Mouse (Mus musculus): ENCODE measurements at regions not wholly inside any gene's neighbourhood (a gene's known extent, or its start where the extent isn't known, plus 50 kb on each side); places are given as distances from the start of the nearest gene placed in this dataset.

GRCm38 (mm10) chr6:93031812-93032330, 88.6 kb upstream of the Adamts9 start:
- DNase-seq (ENCODE audit: low spot score in 2 of 2) = no peak

DNA sequence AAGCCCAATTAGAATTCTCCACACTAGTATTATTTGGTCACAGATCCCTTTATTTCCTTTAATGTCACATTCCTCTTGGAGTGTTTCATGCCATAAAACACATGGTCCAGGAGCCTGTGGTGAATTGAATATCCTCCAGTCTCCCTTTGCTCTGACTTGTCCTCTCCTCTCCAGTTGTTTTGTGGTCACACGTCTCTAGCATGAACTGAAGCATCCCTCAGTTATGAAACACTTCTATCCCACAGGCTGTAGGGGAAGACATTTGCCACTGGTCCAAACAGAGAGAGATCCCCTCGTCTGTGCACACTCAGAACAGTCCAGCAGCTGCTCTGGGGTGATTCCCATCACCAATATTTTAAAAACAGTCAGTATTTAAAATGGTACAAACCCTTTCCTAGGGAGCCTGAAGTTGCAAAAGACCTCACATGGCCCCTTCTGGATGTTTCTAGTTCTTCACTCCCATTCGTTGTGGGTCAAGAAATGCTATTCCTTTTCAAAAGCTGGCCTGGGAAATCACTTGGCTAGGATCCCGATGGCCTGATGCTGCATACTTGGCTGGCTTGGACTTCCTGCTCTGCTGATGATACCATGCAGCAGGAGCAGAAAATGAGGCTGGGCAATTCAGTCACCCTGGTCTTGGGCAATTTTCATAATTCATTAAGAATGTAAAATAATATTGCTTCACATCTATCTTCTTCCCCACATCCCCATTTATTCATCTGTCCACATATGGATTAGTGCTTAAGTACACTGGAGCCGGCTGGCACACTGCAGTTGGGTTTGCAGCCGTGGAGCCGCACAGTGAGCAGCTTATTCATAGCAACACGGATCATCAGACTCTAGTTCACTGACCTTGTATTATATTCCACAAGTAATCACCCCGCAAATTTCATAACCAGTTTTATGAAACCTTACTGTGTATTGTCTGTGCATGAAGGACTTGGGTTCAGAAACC, 83.1 kb upstream of the Adamts9 start:
- no peak for DNase-seq (ENCODE audit: low spot score in 2 of 2)

GRCm38 (mm10) chr6:93014534-93014933, 71.2 kb upstream of the Adamts9 start:
- no peak for DNase-seq (ENCODE audit: low spot score in 2 of 2)

GRCm38 (mm10) chr6:93011906-93012305, 68.6 kb upstream of the Adamts9 start:
- DNase-seq (ENCODE audit: low spot score in 2 of 2) = no peak

DNA sequence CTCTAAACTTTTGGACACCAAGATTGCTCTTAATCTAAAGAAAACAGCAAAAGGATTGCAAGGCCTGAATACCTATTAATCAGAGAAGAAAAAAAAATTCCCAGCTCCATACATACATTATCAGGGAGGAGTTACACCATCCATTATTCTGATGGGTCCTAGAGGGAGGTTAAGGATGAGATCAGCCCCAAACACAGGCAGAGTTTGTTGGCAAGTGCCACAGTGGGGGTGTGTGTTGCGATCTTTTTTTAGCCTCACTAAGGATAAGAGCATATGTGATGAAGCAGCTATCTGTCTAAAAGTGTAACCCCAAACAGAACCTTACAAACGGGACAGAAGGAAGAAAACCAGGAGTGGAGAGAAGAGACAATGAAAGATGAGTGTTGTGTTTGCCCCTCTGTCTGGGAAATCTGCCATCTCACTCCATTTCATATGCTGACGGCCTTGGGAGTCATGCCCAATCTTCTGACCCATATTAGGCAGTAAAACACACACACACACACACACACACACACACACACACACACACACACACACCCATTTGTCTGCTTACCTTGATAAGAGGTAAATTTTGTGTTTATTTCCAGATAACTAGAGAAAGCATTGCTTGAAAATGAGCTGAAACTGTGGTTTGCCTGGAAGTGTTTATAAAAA, 61.4 kb upstream of the Adamts9 start:
- no peak for DNase-seq (ENCODE audit: low spot score in 2 of 2)

DNA sequence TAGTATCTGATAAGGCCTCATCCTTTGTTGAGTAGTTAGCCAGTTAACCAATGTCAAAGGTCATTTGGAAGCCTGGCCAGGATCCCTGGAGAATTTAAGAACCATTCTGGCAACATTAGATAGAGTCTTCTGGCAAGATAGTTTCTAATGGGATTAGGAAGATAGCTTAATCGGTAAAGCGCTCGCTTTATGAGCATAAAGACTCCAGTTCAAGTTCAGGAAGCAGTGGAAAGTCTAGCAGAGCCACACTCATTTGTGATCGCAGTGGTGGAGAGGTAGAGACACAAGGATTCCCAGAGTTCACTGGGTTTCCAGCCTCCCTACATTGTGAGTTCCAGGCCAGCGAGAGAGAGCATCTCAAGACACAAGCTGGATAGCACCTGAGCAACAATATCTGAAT, 60.5 kb upstream of the Adamts9 start:
- DNase-seq (ENCODE audit: low spot score in 2 of 2) = no peak

- DNase-seq (ENCODE audit: low spot score in 2 of 2) = no peak
Measured at GRCm38 (mm10) chr6:92993647-92994046, 50.4 kb upstream of the Adamts9 start.
